Mouse (Mus musculus) c-Kit-positive CD71-negative TER-119-negative erythroid progenitor cells, embryonic 14.5 days (primary cell): ENCODE data around the gene Insc.

Source experiments
- DNase-seq: peaks from one replicate; pipeline ENCODE4 v3.0.0-alpha.2; 2013; ENCODE audit warnings: low read depth

Insc gene

DNA sequence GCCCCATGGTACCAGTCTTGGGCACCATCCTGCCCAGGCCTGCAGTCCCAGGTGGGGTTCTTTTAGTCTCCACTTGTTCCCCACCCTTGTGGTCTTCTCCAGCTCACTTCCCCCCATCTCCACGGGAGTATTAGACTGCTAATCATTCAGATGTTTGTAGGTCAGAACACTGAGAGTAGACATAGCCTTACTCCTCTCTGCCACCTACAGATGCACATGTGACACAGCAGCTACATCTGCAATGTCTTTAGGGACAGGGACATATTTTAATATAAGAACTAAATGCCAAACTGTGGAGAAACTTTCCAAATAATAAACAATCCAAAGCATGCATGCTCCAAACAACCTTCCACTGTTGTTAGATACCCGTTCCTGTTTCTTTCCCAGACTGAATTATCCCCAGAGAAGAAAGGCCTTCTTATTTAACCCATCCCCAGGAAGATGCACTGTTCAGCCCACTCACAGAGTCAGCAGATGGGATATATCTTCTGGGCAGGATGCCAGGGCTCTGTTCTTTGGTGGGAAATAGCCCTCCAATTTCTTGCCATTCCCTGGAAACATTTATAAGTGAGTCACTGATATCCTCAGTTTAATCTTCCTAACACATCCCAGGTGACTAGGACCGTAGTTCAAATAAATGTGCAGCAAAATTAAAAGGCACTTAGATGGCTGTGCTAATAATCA is 88.9 kb downstream of the Insc start:
- no peak for DNase-seq

DNA sequence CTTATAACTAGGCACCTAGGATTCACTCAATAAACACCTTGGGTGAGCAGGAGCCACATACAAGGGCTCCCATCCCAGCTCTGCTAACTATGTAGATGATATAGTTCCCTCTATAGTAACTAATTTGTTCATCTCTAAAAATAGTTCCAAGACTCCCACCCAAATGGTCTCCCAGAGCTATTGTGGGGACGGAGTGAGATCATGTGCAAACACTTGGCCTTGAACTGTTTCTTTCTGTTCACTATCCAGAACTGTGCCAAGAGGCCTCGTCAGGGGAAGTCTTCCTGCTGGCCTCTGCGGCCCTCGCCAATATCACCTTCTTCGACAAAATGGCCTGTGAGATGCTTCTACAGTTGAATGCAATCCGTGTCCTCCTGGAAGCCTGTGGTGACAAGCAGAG is 91.0 kb downstream of the Insc start:
- no peak for DNase-seq

DNA sequence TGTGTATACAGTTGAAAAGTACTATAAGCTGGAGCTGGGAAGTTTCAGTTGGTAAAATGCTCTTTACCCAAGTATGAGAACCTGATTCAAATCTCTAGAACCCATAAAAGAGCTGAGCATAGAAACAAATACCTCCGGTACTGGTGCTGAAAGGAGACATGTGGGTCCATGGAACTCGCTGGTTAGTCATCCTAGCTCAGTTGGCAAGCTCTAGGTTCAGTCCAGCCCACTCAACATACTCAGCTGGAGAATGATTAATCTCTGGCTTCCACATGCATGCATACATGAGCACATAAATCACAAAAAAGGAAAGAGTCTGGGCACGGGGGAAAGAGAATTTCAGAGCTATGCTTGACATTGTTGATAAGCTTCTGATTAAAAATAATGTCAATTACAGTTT is 93.8 kb downstream of the Insc start:
- DNase-seq = no peak

DNA sequence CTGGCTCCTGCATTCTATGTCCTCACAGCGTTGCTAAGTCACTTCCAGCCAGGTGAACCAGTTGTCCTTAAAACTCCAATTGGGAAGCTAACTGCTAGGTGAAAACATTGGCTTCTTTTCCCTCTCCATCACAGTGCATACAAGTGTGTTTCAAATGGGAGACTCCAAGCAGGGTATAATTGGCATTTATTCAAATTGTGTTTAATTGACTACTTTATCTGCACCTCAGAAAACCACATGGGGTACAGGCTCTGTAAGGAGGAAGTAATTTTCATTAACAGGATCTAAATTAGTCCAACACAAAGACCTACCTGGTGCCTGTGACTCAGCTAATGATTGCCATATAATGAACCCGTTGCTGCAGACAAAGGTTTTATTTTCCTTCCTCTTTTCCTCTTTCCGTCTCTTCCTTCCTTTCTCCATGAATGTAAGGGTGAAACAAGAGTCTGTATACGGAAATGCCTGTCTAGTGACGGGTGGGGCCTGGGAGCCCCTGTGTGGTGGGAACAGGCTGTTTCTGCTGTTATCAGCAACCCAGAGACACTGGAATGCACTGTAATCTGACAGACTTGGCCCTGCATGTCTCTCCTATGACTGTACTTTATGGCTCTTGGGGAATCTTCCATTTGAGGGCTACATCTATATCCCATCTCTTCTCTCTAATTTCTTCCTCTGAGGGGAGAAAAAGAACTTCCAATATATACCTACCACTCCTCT is 96.7 kb downstream of the Insc start:
- no peak for DNase-seq

DNA sequence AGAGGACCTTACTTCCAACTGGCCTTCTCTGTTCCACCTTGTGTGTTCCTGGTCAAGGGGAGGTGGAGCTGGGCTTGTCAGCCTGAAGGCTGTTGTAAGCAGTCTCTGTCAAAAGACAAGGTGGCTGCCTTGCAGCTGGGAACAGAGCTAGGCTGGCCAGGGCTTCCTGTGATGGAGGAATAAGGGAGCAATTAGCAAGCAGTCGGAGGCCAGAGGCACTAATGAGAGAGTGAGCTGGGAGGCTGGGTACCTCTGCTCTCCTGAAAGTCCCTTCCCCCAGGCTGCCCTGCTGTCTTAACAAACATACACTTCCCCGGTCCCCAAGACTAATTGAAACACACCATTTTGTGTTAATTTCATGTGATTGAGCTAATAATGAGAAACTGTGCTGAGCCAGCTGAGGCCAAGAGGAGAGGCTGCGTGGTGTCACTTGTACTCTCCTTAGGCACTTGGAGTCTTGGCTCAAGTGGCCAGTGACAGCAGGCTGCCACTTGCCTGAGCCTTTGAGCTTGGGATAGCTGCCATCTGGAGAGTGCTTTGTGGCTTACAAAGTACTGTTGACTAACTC is 99.2 kb downstream of the Insc start:
- no peak for DNase-seq

DNA sequence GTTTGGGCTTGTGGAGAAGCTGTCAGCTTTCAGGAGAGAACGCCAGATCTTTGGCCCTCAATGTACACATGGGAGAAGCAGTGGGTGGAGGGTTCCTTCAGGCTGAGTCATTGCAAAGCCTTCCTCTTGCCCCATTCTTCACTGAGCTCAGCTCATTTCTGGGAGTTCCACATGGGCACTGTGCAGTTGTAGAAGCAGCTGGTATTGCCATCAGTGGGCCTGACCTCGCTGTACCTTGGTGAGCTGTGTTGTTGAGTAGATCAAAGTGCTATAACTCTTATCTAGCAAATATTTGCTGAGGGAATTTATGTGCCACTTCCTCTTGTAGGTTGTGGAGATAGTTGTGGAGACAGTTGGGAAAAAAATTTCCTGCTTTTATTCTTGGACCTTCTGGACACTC is 103.7 kb downstream of the Insc start:
- DNase-seq = no peak

DNA sequence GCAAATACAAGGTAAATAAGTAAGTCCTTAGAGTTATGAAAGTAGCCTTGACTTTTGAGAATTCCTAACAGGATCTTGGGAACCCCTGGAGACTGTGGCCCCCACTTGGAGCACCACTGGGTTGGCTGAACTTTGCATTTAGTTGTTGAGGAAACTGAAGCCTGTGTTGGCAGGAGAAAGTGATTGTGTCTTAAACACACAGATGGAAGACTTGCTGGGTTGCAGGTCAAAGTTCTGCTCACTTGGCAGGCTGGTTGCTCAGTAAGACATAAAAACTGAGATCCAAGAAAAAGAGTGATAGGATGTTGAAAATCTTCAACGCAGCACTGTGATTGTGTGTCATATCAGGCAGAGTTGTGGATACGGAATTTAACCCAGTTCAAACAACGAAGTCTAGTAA is 108.9 kb downstream of the Insc start:
- DNase-seq = no peak

DNA sequence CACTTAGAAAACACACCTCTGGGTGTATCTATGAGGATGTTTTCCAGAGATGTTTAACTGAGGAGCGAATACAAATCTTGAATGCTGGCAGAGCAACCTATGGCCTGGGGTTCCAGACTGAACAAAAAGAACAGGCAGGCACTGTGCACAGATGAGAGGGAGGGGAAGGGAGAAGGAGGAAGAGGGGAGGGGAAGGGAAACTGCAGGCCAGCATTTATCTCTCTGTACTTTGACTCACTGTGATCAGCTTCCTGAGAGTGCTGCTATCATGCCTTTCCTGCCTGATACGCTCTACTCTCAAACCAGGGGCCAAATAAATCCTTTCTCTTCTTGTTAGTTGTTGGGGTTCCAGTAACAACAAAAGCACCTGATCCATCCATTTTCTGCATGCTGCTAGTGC is 110.7 kb downstream of the Insc start:
- DNase-seq = no peak

DNA sequence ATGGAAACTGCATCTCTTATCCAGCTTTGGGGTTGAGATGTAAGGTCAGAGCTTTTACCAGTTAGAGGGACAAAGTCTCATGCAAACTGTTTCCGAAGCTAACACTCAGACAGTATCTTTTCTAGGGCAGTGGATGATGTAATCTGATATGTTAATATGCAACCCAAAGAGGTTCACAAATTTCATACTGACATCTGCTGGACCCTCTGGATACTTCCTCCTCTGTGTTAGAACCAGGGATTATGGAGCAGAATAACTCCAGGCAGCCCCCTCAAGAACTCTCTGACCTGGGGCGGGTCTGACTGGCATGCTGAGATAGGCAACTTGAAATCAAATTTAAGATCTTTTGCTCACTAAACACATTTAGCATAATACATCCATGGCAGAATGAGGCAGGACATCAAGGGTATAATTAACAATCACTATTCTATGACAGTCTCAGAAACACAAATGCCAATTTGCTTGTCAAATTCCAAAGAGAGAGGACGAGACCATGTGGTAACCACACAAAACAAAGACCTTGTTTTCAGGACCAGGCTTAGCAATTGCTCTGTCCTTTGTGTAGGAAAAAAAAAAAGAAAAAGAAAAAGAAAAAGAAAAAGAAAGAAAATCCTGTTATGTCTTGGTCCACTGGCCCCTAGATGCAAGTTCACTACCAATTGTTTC is 117.5 kb downstream of the Insc start:
- DNase-seq = no peak

DNA sequence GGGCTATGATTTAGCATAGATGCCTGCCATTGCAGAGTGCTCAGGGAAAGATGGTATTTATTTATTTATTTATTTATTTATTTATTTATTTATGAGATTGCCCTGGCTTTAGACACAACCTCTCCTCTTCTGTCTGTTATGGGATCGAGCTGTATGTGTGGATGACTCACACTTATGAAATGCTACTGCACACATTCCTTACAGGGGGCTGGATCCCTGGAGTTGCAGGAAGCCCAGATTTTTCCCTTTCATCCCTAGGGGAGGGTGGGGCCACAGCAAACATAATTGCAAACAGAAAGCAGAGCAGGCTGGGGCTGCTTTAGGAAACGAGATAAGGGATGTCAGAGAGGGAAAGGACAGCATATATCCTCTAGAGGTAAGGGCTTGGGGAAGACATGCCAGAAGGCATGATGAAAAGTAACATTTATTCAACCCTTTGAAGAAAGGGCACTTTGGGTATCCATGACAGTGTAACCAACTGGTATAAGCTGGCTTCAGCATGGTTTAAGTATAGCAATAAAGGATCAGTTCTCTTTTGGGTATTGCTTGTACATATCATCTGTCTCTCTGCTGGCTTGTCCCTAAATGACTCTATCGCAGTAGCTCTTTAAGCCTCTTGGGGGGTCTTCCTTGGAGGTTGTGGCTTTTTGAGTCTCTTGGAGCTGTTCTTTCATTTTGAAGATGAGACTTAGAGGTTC is 130.0 kb downstream of the Insc start:
- no peak for DNase-seq

DNA sequence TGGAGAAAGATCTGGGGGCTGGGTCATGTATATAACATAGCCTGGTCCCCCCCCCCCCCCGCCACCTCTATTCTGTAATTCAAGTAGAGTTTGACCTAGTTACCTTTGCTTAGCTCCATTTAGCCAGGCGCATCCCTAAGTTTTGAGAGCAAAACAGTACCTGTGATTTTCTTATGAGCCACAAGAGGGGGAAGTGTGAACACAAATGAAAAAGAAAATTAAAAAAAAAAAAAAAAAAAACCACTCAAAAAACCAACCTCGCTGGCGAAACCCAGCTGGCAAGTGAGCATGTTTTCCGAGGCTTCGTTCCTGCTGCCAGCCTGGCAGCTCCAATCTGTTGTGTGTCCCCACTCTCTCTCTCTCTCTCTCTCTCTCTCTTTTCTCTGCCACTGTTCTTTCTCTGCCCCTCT is 130.5 kb downstream of the Insc start:
- DNase-seq = no peak

DNA sequence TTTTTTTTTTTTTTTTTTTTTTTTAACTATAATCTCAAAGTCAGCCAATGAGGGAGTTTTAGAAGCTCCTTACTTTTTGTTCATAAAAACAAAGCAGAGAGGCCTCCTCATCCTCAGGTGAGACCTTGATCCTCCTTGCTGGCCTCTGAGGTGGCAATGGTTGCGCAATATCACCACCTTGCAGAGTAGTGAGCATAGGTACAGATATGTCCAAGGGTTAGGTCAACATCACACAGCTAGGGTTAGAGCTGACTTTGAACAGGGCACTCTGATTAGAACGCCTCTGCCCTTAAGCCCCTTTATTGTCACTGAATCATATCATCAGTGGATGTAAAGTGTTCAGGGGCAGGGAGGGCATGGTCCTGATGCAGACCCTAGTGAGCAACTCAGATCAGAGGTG is 131.1 kb downstream of the Insc start:
- no peak for DNase-seq

DNA sequence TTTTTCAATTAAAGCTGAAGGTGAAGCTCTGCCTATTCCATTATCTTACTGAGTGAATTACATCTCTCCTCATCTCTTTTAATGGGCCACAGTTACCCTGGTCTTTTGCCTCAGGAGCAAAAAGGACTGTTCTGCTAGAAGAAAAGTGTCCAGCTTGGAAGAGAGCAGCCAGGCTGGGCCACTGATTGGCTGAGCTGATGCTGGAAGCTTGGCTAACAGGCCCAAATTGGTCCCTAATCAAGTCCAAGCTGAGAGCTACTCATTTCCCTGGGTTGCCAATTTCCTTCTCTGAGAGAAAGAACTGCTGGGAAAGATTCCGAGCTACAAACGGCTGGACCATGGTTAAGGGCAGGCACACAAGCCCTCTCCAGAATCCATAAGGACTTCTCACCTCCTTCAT is 140.1 kb downstream of the Insc start:
- no peak for DNase-seq

DNA sequence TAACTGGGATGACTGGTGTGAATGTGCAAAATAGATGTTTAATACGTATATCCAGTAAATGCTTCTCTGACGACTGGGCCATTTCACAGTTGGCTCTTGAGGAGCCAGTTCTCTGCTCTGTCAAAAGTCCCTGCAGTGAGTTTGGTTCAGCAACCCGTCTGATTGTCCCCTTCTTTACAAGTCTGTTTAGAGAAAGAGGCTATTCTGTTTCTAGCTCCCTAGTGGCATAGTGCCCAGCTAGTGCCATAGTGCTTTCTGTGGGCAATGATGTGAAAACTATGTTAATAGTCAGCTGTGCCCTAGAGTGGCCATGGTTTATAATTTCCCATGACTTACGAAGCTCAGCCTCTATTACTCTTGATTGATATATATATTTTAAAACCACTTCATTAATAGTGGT is 143.4 kb downstream of the Insc start:
- DNase-seq = no peak

DNA sequence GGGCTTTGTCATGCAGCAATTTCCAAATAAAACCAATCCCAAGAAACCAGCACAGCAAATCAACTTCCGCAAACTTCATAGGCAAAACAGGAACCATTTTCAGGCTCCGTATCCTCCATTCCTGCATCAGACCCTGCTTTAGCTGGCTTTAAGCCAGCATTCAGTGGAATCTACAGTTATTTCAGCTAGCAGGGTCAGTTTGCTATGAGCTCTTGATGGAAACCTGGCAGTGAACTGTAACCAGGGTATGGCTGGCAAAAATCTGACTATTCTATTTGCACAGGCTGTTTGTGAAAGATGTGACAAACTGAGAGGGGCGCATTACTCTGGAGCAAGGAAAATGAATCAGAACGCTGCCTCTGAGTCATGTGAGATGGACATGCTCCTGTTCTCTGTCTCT is 146.7 kb downstream of the Insc start:
- no peak for DNase-seq

DNA sequence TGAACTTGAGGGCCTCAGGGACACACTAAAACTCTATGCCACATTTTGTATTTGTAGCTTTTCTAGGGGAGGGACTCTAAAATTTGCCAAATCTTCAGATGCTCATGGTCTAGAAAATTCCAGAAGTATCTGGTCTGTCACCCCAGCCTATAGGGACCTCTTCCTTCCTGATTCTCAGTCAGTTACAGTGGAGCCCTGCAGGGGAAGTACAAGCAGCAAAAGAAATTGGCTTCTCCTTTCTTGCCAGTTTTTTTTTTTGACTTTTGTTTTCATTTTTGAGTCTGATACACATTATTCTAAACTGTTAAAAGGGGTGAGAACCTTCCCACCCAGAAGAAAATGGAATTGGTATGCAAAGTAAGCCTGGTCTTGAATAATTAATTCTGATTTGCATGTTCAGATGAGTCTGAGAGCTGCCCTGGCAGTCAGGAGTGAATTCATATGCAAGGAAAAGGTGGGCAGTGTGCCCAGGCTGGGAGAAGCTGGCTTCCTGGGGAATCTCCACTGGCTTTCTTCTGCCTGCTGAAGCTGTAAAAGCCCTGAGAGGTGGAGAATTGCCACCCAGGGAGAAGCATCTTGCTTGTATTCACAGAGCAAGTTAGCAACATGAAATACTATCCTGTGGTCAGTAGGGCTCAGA is 149.2 kb downstream of the Insc start:
- DNase-seq = no peak

DNA sequence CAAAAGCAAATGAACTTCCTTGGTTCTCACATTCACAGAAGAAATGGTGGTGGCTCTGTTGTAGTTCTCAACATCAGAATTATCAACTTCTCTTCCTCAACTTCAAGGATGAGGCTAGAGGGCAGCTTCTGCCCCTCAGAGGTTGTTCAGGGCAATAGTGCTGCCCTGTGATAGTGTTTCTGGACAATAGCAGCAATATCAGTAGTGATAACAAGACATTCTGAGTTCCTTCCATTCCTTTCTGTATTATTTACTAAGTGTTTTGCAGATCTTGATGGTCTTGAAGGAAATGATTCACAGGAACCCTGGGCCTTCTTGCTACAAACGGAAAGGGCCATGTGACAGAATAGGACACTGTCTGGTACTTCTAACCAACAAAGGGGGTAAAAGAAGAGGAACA is 150.4 kb downstream of the Insc start:
- no peak for DNase-seq

DNA sequence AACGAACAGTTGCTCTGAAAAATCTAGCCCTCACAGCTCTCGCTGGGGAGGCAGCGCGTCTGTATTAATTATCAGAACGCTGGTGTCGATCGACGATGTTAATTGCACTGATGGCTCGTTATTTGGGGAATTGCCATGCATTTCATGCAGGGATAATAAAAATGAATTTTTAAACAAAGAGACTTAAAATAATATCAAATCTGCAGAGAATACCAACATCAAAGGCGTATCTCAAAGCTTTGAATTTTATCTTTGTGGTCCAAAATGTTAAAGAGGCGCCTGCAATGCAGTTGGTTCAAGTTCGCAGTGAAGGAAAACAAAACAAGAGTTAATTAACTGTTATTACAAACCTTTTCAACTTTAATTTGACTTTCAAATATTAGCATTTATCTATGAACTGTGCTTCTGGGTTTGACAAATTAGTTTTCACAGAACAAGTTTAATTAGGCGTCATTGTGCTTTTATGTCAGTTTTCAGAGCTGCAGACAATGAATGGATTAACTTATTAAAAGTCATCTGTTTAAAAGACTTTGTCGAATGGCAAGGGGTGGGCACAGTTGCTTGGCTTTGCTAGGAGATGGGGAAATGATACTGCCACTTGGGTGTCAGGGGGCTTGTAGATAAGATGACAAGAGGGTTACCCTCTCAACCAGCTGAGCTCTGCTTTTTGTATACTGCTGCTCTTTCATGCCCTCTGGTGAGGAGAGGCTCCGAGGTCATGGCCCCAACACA is 153.6 kb downstream of the Insc start:
- no peak for DNase-seq
